Mouse (Mus musculus) neural tube, embryonic 14.5 days (tissue): ENCODE results near the gene Iqgap1. TPM values are rescaled to one million over a fixed set of nuclear protein-coding genes. Genes with fewer than 3 reads are reported as not detected.

ENCODE experiments used
- ATAC-seq: fragments of 200-750 bp; cut with Nextera tagmentation; 2 replicates; pipeline ENCODE4 v1.8.0; 2017; ENCODE audit warnings: low read depth, mild to moderate bottlenecking, moderate TSS enrichment, moderate library complexity
- H3K27ac ChIP-seq: fragments of 300-500 bp; sonication (generic); 2 replicates; pipeline ENCODE4 v1.5.1; 2014; ENCODE audit warnings: low read depth, mild to moderate bottlenecking, control low read depth, low read length, moderate library complexity, mixed read lengths
- H3K27me3 ChIP-seq: fragments of 300-500 bp; sonication (generic); 2 replicates; pipeline ENCODE4 v1.6.1; 2014; ENCODE audit warnings: low read length; ENCODE audit not compliant: control insufficient read depth, insufficient read depth
- H3K36me3 ChIP-seq: fragments of 300-500 bp; sonication (generic); 2 replicates; pipeline ENCODE4 v1.6.1; 2014; ENCODE audit warnings: low read length, mixed read lengths; ENCODE audit not compliant: control insufficient read depth, insufficient read depth
- H3K4me1 ChIP-seq: fragments of 300-500 bp; sonication (generic); 2 replicates; pipeline ENCODE4 v1.6.1; 2014; ENCODE audit warnings: low read length; ENCODE audit not compliant: control insufficient read depth, insufficient read depth
- H3K4me2 ChIP-seq: fragments of 300-500 bp; sonication (generic); 2 replicates; pipeline ENCODE4 v1.6.1; 2014; ENCODE audit warnings: mild to moderate bottlenecking, low read depth, low read length, control low read depth
- H3K4me3 ChIP-seq: fragments of 300-500 bp; sonication (generic); 2 replicates; pipeline ENCODE4 v1.5.1; 2014; ENCODE audit warnings: low read depth, low read length, control low read depth, mixed read lengths
- H3K9ac ChIP-seq: fragments of 300-500 bp; sonication (generic); replicated peaks from 2 replicates; pipeline ENCODE4 v1.6.1; 2014; ENCODE audit warnings: low read depth, mild to moderate bottlenecking, control low read depth, low read length, mixed read lengths
- H3K9me3 ChIP-seq: fragments of 300-500 bp; sonication (generic); 2 replicates; pipeline ENCODE4 v1.6.1; 2016; ENCODE audit warnings: low read length; ENCODE audit not compliant: control insufficient read depth
- WGBS: fragments of 180-500 bp; shearing (Covaris S2); extraction: QIAGEN DNeasy Blood & Tissue Kit; methylation state at CpG from one replicate; pipeline ENCODE4 v1.1.7; 2014; 5-methylcytosine and 5-hydroxymethylcytosine counted together
- polyA plus RNA-seq: library from polyadenylated mRNA; unstranded; fragments of >200 nt; fragmentation: Nextera tagmentation; extraction: Ambion mirVana; gene quantifications from 2 replicates; pipeline ENCODE4 v1.2.1, GENCODE M21; 2014

The Iqgap1 gene
- polyA plus RNA-seq, 1 experiment from 2014 or later, result 15.8 TPM

GRCm38 (mm10) chr7:80773834-80774614 lies 51.8 kb downstream of the Iqgap1 start:
- no peak for ATAC-seq
- no peak overlapping the region for H3K4me2 ChIP-seq
- H3K4me3 ChIP-seq, result no peak overlapping the region
- H3K27ac ChIP-seq, result no peak overlapping the region
- WGBS, result 84% methylated on average over 14 of the region's 14 CpGs
- H3K9ac ChIP-seq, result no peak overlapping the region
- H3K27me3 ChIP-seq, result no peaks in the 10 kb centered on the region
- no peaks in the 10 kb centered on the region for H3K4me1 ChIP-seq
- no peaks in the 10 kb centered on the region for H3K36me3 ChIP-seq
- no peaks in the 10 kb centered on the region for H3K9me3 ChIP-seq

- ATAC-seq, result no peak
Observed at GRCm38 (mm10) chr7:80770466-80770865, 55.3 kb downstream of the Iqgap1 start.

GRCm38 (mm10) chr7:80766861-80767312 lies 58.9 kb downstream of the Iqgap1 start:
- Histone ChIP-seq H3K4me2 (no peak overlapping the region), H3K9me3 (no peaks in the 10 kb centered on the region), H3K27ac (no peak overlapping the region), H3K36me3 (no peaks in the 10 kb centered on the region), H3K9ac (no peak overlapping the region), H3K27me3 (no peaks in the 10 kb centered on the region), H3K4me1 (no peaks in the 10 kb centered on the region), H3K4me3 (no peak overlapping the region)
- 84% methylated on average over 11 of the region's 11 CpGs for WGBS
- no peak for ATAC-seq

More at GRCm38 (mm10) chr7:80770466-80770865, 55.3 kb downstream of the Iqgap1 start:
- Histone ChIP-seq H3K36me3 (no peaks in the 10 kb centered on the region), H3K4me2 (no peak overlapping the region), H3K4me1 (no peaks in the 10 kb centered on the region), H3K27me3 (no peaks in the 10 kb centered on the region), H3K27ac (no peak overlapping the region), H3K4me3 (no peak overlapping the region), H3K9me3 (no peaks in the 10 kb centered on the region), H3K9ac (no peak overlapping the region)
- WGBS, result 60% methylated on average over 2 of the region's 2 CpGs

GRCm38 (mm10) chr7:80766072-80766471 lies 59.7 kb downstream of the Iqgap1 start:
- Histone ChIP-seq H3K27me3 (no peaks in the 10 kb centered on the region), H3K36me3 (no peaks in the 10 kb centered on the region), H3K27ac (no peak overlapping the region), H3K9ac (no peak overlapping the region), H3K4me3 (no peak overlapping the region), H3K4me1 (no peaks in the 10 kb centered on the region), H3K9me3 (no peaks in the 10 kb centered on the region), H3K4me2 (no peak overlapping the region)
- no peak for ATAC-seq
- 72% methylated on average over 3 of the region's 3 CpGs for WGBS

- WGBS, result 55% methylated on average over 7 of the region's 7 CpGs
- Histone ChIP-seq H3K9ac (no peak overlapping the region), H3K9me3 (no peaks in the 10 kb centered on the region), H3K36me3 (no peaks in the 10 kb centered on the region), H3K4me1 (no peaks in the 10 kb centered on the region), H3K4me2 (no peak overlapping the region), H3K27ac (peak overlapping the region; percentile 8; the same call in 1 of the 2 replicates), H3K4me3 (no peak overlapping the region), H3K27me3 (no peaks in the 10 kb centered on the region)
- no peak for ATAC-seq
Observed at GRCm38 (mm10) chr7:80763864-80764437, 61.8 kb downstream of the Iqgap1 start.

GRCm38 (mm10) chr7:80762297-80762696 lies 63.5 kb downstream of the Iqgap1 start:
- H3K4me1 ChIP-seq, result no peaks in the 10 kb centered on the region
- no peak overlapping the region for H3K9ac ChIP-seq
- H3K27ac ChIP-seq, result no peak overlapping the region
- H3K4me3 ChIP-seq, result no peak overlapping the region
- WGBS, result 88% methylated on average over 8 of the region's 8 CpGs
- no peaks in the 10 kb centered on the region for H3K27me3 ChIP-seq
- no peaks in the 10 kb centered on the region for H3K9me3 ChIP-seq
- ATAC-seq, result no peak
- peaks cover 3% of the 10 kb centered on the region; the same call in 1 of the 2 replicates for H3K36me3 ChIP-seq
- no peak overlapping the region for H3K4me2 ChIP-seq

- Histone ChIP-seq H3K4me3 (no peak overlapping the region), H3K4me2 (no peak overlapping the region), H3K4me1 (no peaks in the 10 kb centered on the region), H3K36me3 (peaks cover 23% of the 10 kb centered on the region; the same call in 1 of the 2 replicates), H3K27ac (no peak overlapping the region), H3K27me3 (no peaks in the 10 kb centered on the region), H3K9me3 (no peaks in the 10 kb centered on the region), H3K9ac (no peak overlapping the region)
- 86% methylated on average over 2 of the region's 2 CpGs for WGBS
- no peak for ATAC-seq
Observed at GRCm38 (mm10) chr7:80754086-80754485, 71.7 kb downstream of the Iqgap1 start.

GRCm38 (mm10) chr7:80753613-80754012 lies 72.2 kb downstream of the Iqgap1 start:
- H3K4me2 ChIP-seq, result no peak overlapping the region
- H3K9ac ChIP-seq, result no peak overlapping the region
- no peak overlapping the region for H3K27ac ChIP-seq
- WGBS, result 87% methylated on average over 2 of the region's 2 CpGs
- ATAC-seq, result no peak
- H3K9me3 ChIP-seq, result no peaks in the 10 kb centered on the region
- no peaks in the 10 kb centered on the region for H3K4me1 ChIP-seq
- H3K36me3 ChIP-seq, result peaks cover 25% of the 10 kb centered on the region
- H3K27me3 ChIP-seq, result no peaks in the 10 kb centered on the region
- no peak overlapping the region for H3K4me3 ChIP-seq

GRCm38 (mm10) chr7:80749624-80750023 lies 76.2 kb downstream of the Iqgap1 start:
- ATAC-seq, result no peak
- no peak overlapping the region for H3K9ac ChIP-seq
- H3K27ac ChIP-seq, result no peak overlapping the region
- H3K4me1 ChIP-seq, result peaks cover 3% of the 10 kb centered on the region; the same call in 1 of the 2 replicates
- H3K4me2 ChIP-seq, result no peak overlapping the region
- no peaks in the 10 kb centered on the region for H3K9me3 ChIP-seq
- peaks cover 20% of the 10 kb centered on the region for H3K36me3 ChIP-seq
- H3K4me3 ChIP-seq, result no peak overlapping the region
- WGBS, result 57% methylated on average over 6 of the region's 6 CpGs
- no peaks in the 10 kb centered on the region for H3K27me3 ChIP-seq
